Mouse (Mus musculus) CD4-positive helper T cell, adult 2 months (primary cell): ENCODE measurements around the gene Trib2.

Experiments used
- DNase-seq: peaks from one replicate; pipeline ENCODE4 v3.0.0-alpha.2; 2012; ENCODE audit warnings: low read depth, missing footprints, low spot score

Gene Trib2

GRCm38 (mm10) chr12:15765996-15766395 is 50.7 kb downstream of the Trib2 start:
- no peak for DNase-seq

- no peak for DNase-seq
Measured at GRCm38 (mm10) chr12:15765238-15765637, 51.5 kb downstream of the Trib2 start.

GRCm38 (mm10) chr12:15761453-15762116 is 55.1 kb downstream of the Trib2 start:
- no peak for DNase-seq

GRCm38 (mm10) chr12:15760684-15761083 is 56.0 kb downstream of the Trib2 start:
- DNase-seq, result no peak

DNA sequence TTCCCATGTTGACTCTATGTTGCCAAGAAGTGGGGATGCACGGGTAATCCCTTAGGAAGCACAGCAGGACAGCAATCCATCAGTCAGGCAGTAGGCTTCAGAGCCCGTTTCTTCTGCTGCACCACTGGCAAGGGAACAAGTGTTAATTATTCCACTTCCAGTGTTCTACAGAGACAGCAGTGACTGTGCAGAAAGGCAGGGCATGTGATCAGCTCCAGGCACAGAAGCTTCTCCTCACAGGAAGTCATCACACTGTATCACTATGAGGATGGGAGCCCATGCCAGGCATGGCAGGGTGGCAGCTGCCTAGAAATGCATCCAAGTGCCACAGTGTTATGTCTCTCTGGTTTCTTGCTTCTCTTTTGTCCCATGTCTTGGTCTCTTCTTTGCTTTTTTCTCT is 57.9 kb downstream of the Trib2 start:
- no peak for DNase-seq

DNA sequence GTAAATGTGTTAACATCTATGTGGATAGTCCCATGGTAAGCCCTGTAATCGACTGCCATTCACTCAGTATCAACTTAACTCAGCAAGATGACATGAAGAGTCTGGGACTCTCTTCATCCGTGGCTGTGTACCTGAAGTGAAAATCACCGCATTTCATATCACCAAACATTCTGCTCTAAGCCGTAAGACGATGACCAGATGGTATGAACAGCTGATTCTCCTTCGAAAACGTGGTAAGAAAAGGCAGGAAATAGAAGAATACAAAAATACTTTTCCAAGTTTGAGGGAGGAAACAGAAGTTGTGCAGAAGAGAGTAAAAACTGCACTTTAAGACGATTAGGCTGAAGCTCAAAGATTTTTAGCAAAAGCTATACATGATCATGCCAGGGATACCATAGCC is 59.4 kb downstream of the Trib2 start:
- DNase-seq, result no peak

DNA sequence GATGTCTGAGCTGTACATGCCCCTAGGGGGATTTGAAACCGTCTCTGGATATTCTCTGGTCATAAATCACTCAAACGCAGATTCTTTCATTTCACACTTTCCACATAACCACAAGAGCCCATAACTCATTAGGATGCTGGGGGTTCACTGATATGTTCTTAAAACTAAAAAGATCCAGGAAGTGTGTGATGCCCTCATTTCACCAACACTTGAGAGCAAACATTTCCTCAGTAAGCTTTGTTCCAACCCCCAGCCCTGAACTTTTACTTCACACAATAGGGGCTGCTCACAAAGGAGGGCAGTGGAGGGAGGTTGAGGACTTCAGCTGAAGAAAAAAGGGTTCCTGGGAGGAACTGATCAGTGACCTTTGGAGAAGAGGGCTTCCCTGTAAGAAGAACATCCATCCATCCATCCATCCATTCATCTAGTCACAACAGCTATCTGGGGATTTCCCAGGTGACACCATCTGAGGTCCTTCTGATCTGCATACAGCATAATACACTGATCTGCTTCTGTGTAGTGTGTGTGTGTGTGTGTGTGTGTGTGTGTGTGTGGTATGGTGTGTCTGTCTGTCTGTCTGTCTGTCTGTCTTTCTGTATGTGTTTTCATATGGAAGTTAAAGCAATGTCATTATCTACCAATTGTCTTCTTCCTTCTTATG is 61.6 kb downstream of the Trib2 start:
- DNase-seq, result peak; percentile 61

GRCm38 (mm10) chr12:15754602-15755001 is 62.1 kb downstream of the Trib2 start:
- DNase-seq, result no peak

- DNase-seq, result no peak
Measured at GRCm38 (mm10) chr12:15749646-15750195, 67.0 kb downstream of the Trib2 start.

GRCm38 (mm10) chr12:15745752-15746151 is 71.0 kb downstream of the Trib2 start:
- no peak for DNase-seq
